Mouse (Mus musculus) intestine, embryonic 16.5 days (tissue): ENCODE measurements around the gene Eif2s2. TPM values are rescaled to one million over a fixed set of nuclear protein-coding genes. Genes with fewer than 3 reads are reported as not detected.
"Not testable (repeated sequence)": the region's sequence is repeated elsewhere in the genome, so short reads cannot be mapped to it uniquely, and the experiment has no call there.

Experiments used
- ATAC-seq: fragments of 200-750 bp; cut with Nextera tagmentation; 2 replicates; pipeline ENCODE4 v1.8.0; 2017; ENCODE audit warnings: moderate TSS enrichment, moderate library complexity
- H3K27ac ChIP-seq: fragments of 300-500 bp; sonication (generic); 2 replicates; pipeline ENCODE4 v1.5.1; 2014; ENCODE audit warnings: mild to moderate bottlenecking, low read length
- H3K27me3 ChIP-seq: fragments of 300-500 bp; sonication (generic); replicated peaks from 2 replicates; pipeline ENCODE4 v1.6.1; 2014; ENCODE audit warnings: low read length, control low read depth, mixed read lengths; ENCODE audit not compliant: control insufficient read depth, insufficient read depth
- H3K36me3 ChIP-seq: fragments of 300-500 bp; sonication (generic); 2 replicates; pipeline ENCODE4 v1.6.1; 2014; ENCODE audit warnings: low read length, control low read depth; ENCODE audit not compliant: control insufficient read depth, insufficient read depth
- H3K4me1 ChIP-seq: fragments of 300-500 bp; sonication (generic); 2 replicates; pipeline ENCODE4 v1.6.1; 2014; ENCODE audit warnings: low read length, control low read depth, mixed read lengths; ENCODE audit not compliant: control insufficient read depth, insufficient read depth
- H3K4me2 ChIP-seq: fragments of 300-500 bp; sonication (generic); 2 replicates; pipeline ENCODE4 v1.6.1; 2014; ENCODE audit warnings: low read depth, low read length, control low read depth
- H3K4me3 ChIP-seq: fragments of 300-500 bp; sonication (generic); 2 replicates; pipeline ENCODE4 v1.5.1; 2014; ENCODE audit warnings: mild to moderate bottlenecking, low read length
- H3K9ac ChIP-seq: fragments of 300-500 bp; sonication (generic); 2 replicates; pipeline ENCODE4 v1.6.1; 2014; ENCODE audit warnings: low read depth, low read length
- H3K9me3 ChIP-seq: fragments of 300-500 bp; sonication (generic); 2 replicates; pipeline ENCODE4 v1.6.1; 2016; ENCODE audit warnings: low read length, control low read depth; ENCODE audit not compliant: control insufficient read depth
- WGBS: fragments of 180-500 bp; shearing (Covaris S2); extraction: QIAGEN DNeasy Blood & Tissue Kit; methylation state at CpG from one replicate; pipeline ENCODE4 v1.1.7; 2014; 5-methylcytosine and 5-hydroxymethylcytosine counted together
- polyA plus RNA-seq: library from polyadenylated mRNA; unstranded; fragments of >200 nt; fragmentation: Nextera tagmentation; extraction: Ambion mirVana; gene quantifications from 2 replicates; pipeline ENCODE4 v1.2.1, GENCODE M21; 2015

The Eif2s2 gene
- polyA plus RNA-seq, 1 experiment from 2014 or later = 76.6 TPM

- not testable (repeated sequence) for H3K9ac ChIP-seq, H3K27me3 ChIP-seq, H3K36me3 ChIP-seq, H3K4me2 ChIP-seq, H3K9me3 ChIP-seq, H3K27ac ChIP-seq, H3K4me3 ChIP-seq, H3K4me1 ChIP-seq
- WGBS = no CpG with 5 or more reads among the region's 4 CpGs
- ATAC-seq = peak; percentile 67
Observed at GRCm38 (mm10) chr2:154922134-154922533, 29.4 kb upstream of the Eif2s2 start.

- H3K4me3 ChIP-seq = no peak overlapping the region
Observed at GRCm38 (mm10) chr2:154920896-154921295, 28.2 kb upstream of the Eif2s2 start.

GRCm38 (mm10) chr2:154917866-154918641 lies 25.3 kb upstream of the Eif2s2 start:
- H3K4me3 ChIP-seq = no peak overlapping the region
- H3K4me1 ChIP-seq = 0 out of 2 replicates have a peak, but pooled peaks cover 2% of the 10 kb centered on the region
- 53% methylated on average over 13 of the region's 13 CpGs for WGBS
- H3K9me3 ChIP-seq = no peaks in the 10 kb centered on the region
- H3K27me3 ChIP-seq = no peaks in the 10 kb centered on the region
- no peak overlapping the region for H3K27ac ChIP-seq
- peak; percentile 65 for ATAC-seq
- H3K36me3 ChIP-seq = no peaks in the 10 kb centered on the region
- H3K4me2 ChIP-seq = no peak overlapping the region
- no peak overlapping the region for H3K9ac ChIP-seq

More at GRCm38 (mm10) chr2:154920896-154921295, 28.2 kb upstream of the Eif2s2 start:
- Histone ChIP-seq H3K27ac (no peak overlapping the region), H3K4me1 (0 out of 2 replicates have a peak, but pooled peaks cover 2% of the 10 kb centered on the region), H3K9ac (no peak overlapping the region), H3K4me2 (no peak overlapping the region), H3K36me3 (no peaks in the 10 kb centered on the region), H3K27me3 (no peaks in the 10 kb centered on the region), H3K9me3 (no peaks in the 10 kb centered on the region)
- no peak for ATAC-seq
- WGBS = 79% methylated on average over 7 of the region's 7 CpGs

- ATAC-seq = no peak
- 28% methylated on average over 2 of the region's 2 CpGs for WGBS
- Histone ChIP-seq H3K4me1 (0 out of 2 replicates have a peak, but pooled peaks cover 2% of the 10 kb centered on the region), H3K27ac (no peak overlapping the region), H3K4me2 (no peak overlapping the region), H3K36me3 (no peaks in the 10 kb centered on the region), H3K4me3 (no peak overlapping the region), H3K9ac (no peak overlapping the region), H3K27me3 (no peaks in the 10 kb centered on the region), H3K9me3 (no peaks in the 10 kb centered on the region)
Observed at GRCm38 (mm10) chr2:154916547-154916946, 23.8 kb upstream of the Eif2s2 start.

GRCm38 (mm10) chr2:154915922-154916541 lies 23.3 kb upstream of the Eif2s2 start:
- no peak overlapping the region for H3K27ac ChIP-seq
- no peaks in the 10 kb centered on the region for H3K27me3 ChIP-seq
- no peaks in the 10 kb centered on the region for H3K36me3 ChIP-seq
- no peak overlapping the region for H3K4me3 ChIP-seq
- H3K9ac ChIP-seq = no peak overlapping the region
- no peak for ATAC-seq
- 73% methylated on average over 12 of the region's 12 CpGs for WGBS
- H3K4me1 ChIP-seq = 0 out of 2 replicates have a peak, but pooled peaks cover 2% of the 10 kb centered on the region
- H3K4me2 ChIP-seq = no peak overlapping the region
- H3K9me3 ChIP-seq = no peaks in the 10 kb centered on the region

GRCm38 (mm10) chr2:154909789-154910188 lies 17.1 kb upstream of the Eif2s2 start:
- H3K27ac ChIP-seq = no peak overlapping the region
- H3K9me3 ChIP-seq = no peaks in the 10 kb centered on the region
- H3K27me3 ChIP-seq = no peaks in the 10 kb centered on the region
- H3K9ac ChIP-seq = no peak overlapping the region
- no peak overlapping the region for H3K4me2 ChIP-seq
- no peaks in the 10 kb centered on the region for H3K36me3 ChIP-seq
- H3K4me3 ChIP-seq = no peak overlapping the region
- H3K4me1 ChIP-seq = no peaks in the 10 kb centered on the region
- WGBS = 82% methylated on average over 6 of the region's 6 CpGs
- no peak for ATAC-seq

GRCm38 (mm10) chr2:154908223-154908622 lies 15.5 kb upstream of the Eif2s2 start:
- H3K4me2 ChIP-seq, H3K4me3 ChIP-seq, H3K27ac ChIP-seq, H3K9me3 ChIP-seq, ATAC-seq, H3K9ac ChIP-seq, H3K4me1 ChIP-seq, H3K36me3 ChIP-seq, H3K27me3 ChIP-seq: not testable (repeated sequence)
- WGBS = 47% methylated on average over 2 of the region's 2 CpGs

- no peak overlapping the region for H3K4me3 ChIP-seq
- no peak overlapping the region for H3K9ac ChIP-seq
- WGBS = 51% methylated on average over 2 of the region's 2 CpGs
- no peak for ATAC-seq
- H3K9me3 ChIP-seq = no peaks in the 10 kb centered on the region
- H3K4me2 ChIP-seq = no peak overlapping the region
- no peaks in the 10 kb centered on the region for H3K36me3 ChIP-seq
- no peak overlapping the region for H3K27ac ChIP-seq
- no peaks in the 10 kb centered on the region for H3K4me1 ChIP-seq
- no peaks in the 10 kb centered on the region for H3K27me3 ChIP-seq
Observed at GRCm38 (mm10) chr2:154905796-154906195, 13.1 kb upstream of the Eif2s2 start.

GRCm38 (mm10) chr2:154902111-154902510 lies 9.4 kb upstream of the Eif2s2 start:
- Histone ChIP-seq H3K9me3 (no peaks in the 10 kb centered on the region), H3K27ac (no peak overlapping the region), H3K4me2 (no peak overlapping the region), H3K27me3 (no peaks in the 10 kb centered on the region), H3K4me3 (no peak overlapping the region), H3K9ac (no peak overlapping the region), H3K4me1 (no peaks in the 10 kb centered on the region), H3K36me3 (no peaks in the 10 kb centered on the region)
- WGBS = 82% methylated on average over 3 of the region's 3 CpGs
- ATAC-seq = no peak
